ENCODE assay signal across 9 mouse cellular contexts in genomic region chr16:94497911-94498310, GRCm38 (mm10). TPM values are rescaled to one million over a fixed set of nuclear protein-coding genes. Genes with fewer than 3 reads are reported as not detected.
DNase-seq lines count a peak whose midpoint lies in the region; ATAC-seq and TF ChIP-seq lines count a peak whose summit lies in the region.
"Had no signal": no experiment of that assay in that cellular context is flagged by ENCODE, and none has a peak within 500 bp of the region (broad histone marks: within the 10 kb centered on the region; RNA-seq: fewer than 3 reads in every experiment).

No protein-coding gene starts in this region.

- peak; percentile 47 for DNase-seq in kidney, adult 2 months
- DNase-seq in kidney, adult 18-20 months: no peak
- DNase-seq in adrenal gland, postnatal 25 days: peak; percentile 58
- DNase-seq in gastrocnemius, adult 8-10 months (ENCODE audit: low spot score in 2 of 2): peak; percentile 36 to 65
- DNase-seq in kidney, postnatal 4 days: peak; percentile 12 to 39
- peak; percentile 58 for DNase-seq in urinary bladder, postnatal 14 days (ENCODE audit: low spot score)
- no peak for DNase-seq in thymus, adult 18-20 months

- H3K36me3 ChIP-seq in kidney, adult 2 months (ENCODE audit: control insufficient read depth, insufficient read depth, low read length): no peaks in the 10 kb centered on the region; the same call in 1 of the 2 replicates
- peaks cover 30% of the 10 kb centered on the region for H3K36me3 ChIP-seq in lung, embryonic 16.5 days (ENCODE audit: control insufficient read depth, insufficient read depth, low read length)

- no peak overlapping the region for H3K4me3 ChIP-seq in kidney, adult 2 months (ENCODE audit: insufficient read depth, low read depth, low read length)
- H3K4me3 ChIP-seq in lung, embryonic 16.5 days (ENCODE audit: low read length): no peak overlapping the region
- H3K4me3 ChIP-seq: lung, embryonic 15.5 days had no signal

- H3K9ac ChIP-seq in lung, embryonic 16.5 days (ENCODE audit: low read length): no peak overlapping the region
- H3K9ac ChIP-seq: lung, embryonic 15.5 days had no signal

- H3K27me3 ChIP-seq in kidney, adult 2 months (replicated peaks; ENCODE audit: control insufficient read depth, insufficient read depth, low read length): no peaks in the 10 kb centered on the region
- H3K27me3 ChIP-seq in lung, embryonic 16.5 days (ENCODE audit: control insufficient read depth, insufficient read depth, low read depth, low read length): no peaks in the 10 kb centered on the region
- H3K27me3 ChIP-seq: lung, embryonic 15.5 days had no signal

- no peak for TF ChIP-seq CTCF in kidney, adult 2 months (conservative IDR thresholded peaks at IDR 0.05; ENCODE audit: insufficient read depth, insufficient read length, low read depth, low read length)

- 43% methylated on average over 5 of the region's 5 CpGs for WGBS in kidney, adult 2 months
- 75% methylated on average over 5 of the region's 5 CpGs for WGBS in lung, embryonic 16.5 days

- H3K9me3 ChIP-seq in lung, embryonic 16.5 days (ENCODE audit: control insufficient read depth, low read length): no peaks in the 10 kb centered on the region
- H3K9me3 ChIP-seq: lung, embryonic 15.5 days had no signal

- TF ChIP-seq POLR2A in kidney, adult 2 months (IDR thresholded peaks at IDR 0.05; ENCODE audit: low read depth, low read length): no peak

- no peaks in the 10 kb centered on the region for H3K4me1 ChIP-seq in kidney, adult 2 months (ENCODE audit: control insufficient read depth, insufficient read depth, low read length)
- no peaks in the 10 kb centered on the region for H3K4me1 ChIP-seq in lung, embryonic 16.5 days (replicated peaks; ENCODE audit: control insufficient read depth, insufficient read depth, low read length)
- H3K4me1 ChIP-seq: lung, embryonic 15.5 days had no signal

- no peak overlapping the region for H3K27ac ChIP-seq in kidney, adult 2 months (ENCODE audit: insufficient read depth, low read depth, low read length)
- H3K27ac ChIP-seq in lung, embryonic 16.5 days (ENCODE audit: low read length): no peak overlapping the region
- H3K27ac ChIP-seq: lung, embryonic 15.5 days had no signal

- ATAC-seq in lung, embryonic 16.5 days (ENCODE audit: low read depth): peak; percentile 65

- no peak overlapping the region for H3K4me2 ChIP-seq in lung, embryonic 16.5 days (ENCODE audit: low read depth, low read length)
- H3K4me2 ChIP-seq: lung, embryonic 15.5 days had no signal

RNA-seq across cellular contexts. Expression of gene Vps26c, which starts 28.7 kb away (rescaled TPM):
- polyA plus RNA-seq in kidney, adult 2 months (2012; rRNA removed): 31.4 and 34.8 TPM in 2 replicates
- 59.1 and 61.5 TPM in 2 replicates for total RNA-seq in adrenal gland, postnatal 25 days (2021)
- total RNA-seq in gastrocnemius, adult 8-10 months (2022): 10 to 100 TPM in 3 of 4 experiments, 1 to 10 TPM in 1; 8.6 to 12.1 (median 10.2) TPM
- polyA plus RNA-seq in lung, embryonic 16.5 days (2015; fragmentation: Nextera tagmentation; extraction: Ambion mirVana): 57.8 and 68.0 TPM in 2 replicates

Comparison
In these comparisons a context has a peak if more than half of its experiments do, and no peak if none do; other contexts are left out.
1. DNase-seq: peak in kidney, adult 2 months (single experiment), adrenal gland, postnatal 25 days (single experiment), gastrocnemius, adult 8-10 months (2 of 2), kidney, postnatal 4 days (2 of 2) and urinary bladder, postnatal 14 days (single experiment); none in kidney, adult 18-20 months (single experiment) and thymus, adult 18-20 months (0 of 2).